In the genomic region with DNA sequence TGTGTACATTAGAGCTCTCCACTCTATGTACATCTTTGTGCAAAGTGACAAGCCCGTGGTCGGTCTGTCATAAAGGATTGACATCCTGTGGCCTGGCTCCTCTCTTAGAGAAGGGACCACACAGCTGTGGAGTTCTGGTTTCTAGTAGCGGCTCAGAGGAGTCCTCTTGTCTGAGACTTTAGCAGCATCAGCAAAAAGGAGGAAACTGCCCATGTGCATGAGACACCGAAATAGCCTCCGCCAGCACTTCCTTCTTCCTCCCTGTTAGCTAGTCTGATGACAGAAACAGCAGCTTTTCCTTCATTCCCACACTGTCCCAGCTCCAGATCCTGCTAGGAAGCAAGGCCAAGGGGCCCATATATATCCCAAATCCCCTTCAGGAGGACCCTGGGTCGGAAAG, we compare ENCODE assay signal across 17 mouse cellular contexts. TPM values are rescaled to one million over a fixed set of nuclear protein-coding genes. Genes with fewer than 3 reads are reported as not detected.
A peak's percentile ranks its signal among the peaks of the same experiment; 100 is the strongest.
DNase-seq lines count a peak whose midpoint lies in the region; ATAC-seq and TF ChIP-seq lines count a peak whose summit lies in the region.
"Had no signal": no experiment of that assay in that cellular context is flagged by ENCODE, and none has a peak within 500 bp of the region (broad histone marks: within the 10 kb centered on the region; RNA-seq: fewer than 3 reads in every experiment).

No protein-coding gene starts in this region.

- TF ChIP-seq EP300 in liver, postnatal 0 days (IDR thresholded peaks at IDR 0.05; ENCODE audit: low read depth): no peak

- H3K4me3 ChIP-seq in kidney, embryonic 15.5 days (replicated peaks): no peak overlapping the region
- no peak overlapping the region for H3K4me3 ChIP-seq in kidney, embryonic 14.5 days (ENCODE audit: low read length)
- no peak overlapping the region for H3K4me3 ChIP-seq in liver, postnatal 0 days (ENCODE audit: low read depth, low read length)
- H3K4me3 ChIP-seq in limb, embryonic 10.5 days: no peak overlapping the region
- H3K4me3 ChIP-seq: embryonic facial prominence, embryonic 12.5 days; heart, embryonic 15.5 days; neural tube, embryonic 12.5 days had no signal

- no peaks in the 10 kb centered on the region for H3K9me3 ChIP-seq in kidney, embryonic 15.5 days (replicated peaks)
- no peaks in the 10 kb centered on the region for H3K9me3 ChIP-seq in kidney, embryonic 14.5 days (ENCODE audit: control insufficient read depth, low read length)
- H3K9me3 ChIP-seq in liver, postnatal 0 days (ENCODE audit: low read length): no peaks in the 10 kb centered on the region
- no peaks in the 10 kb centered on the region for H3K9me3 ChIP-seq in limb, embryonic 10.5 days (replicated peaks)
- H3K9me3 ChIP-seq: embryonic facial prominence, embryonic 12.5 days; heart, embryonic 15.5 days; neural tube, embryonic 12.5 days had no signal

- H3K36me3 ChIP-seq in kidney, embryonic 15.5 days: no peaks in the 10 kb centered on the region
- no peaks in the 10 kb centered on the region for H3K36me3 ChIP-seq in kidney, embryonic 14.5 days (ENCODE audit: control insufficient read depth, insufficient read depth, low read length)
- H3K36me3 ChIP-seq in liver, postnatal 0 days (replicated peaks; ENCODE audit: insufficient read depth, low read length): no peaks in the 10 kb centered on the region
- no peaks in the 10 kb centered on the region for H3K36me3 ChIP-seq in limb, embryonic 10.5 days
- H3K36me3 ChIP-seq: embryonic facial prominence, embryonic 12.5 days; heart, embryonic 15.5 days; neural tube, embryonic 12.5 days had no signal

- H3K4me2 ChIP-seq in kidney, embryonic 15.5 days: no peak overlapping the region
- H3K4me2 ChIP-seq in kidney, embryonic 14.5 days (replicated peaks; ENCODE audit: low read depth, low read length): no peak overlapping the region
- no peak overlapping the region for H3K4me2 ChIP-seq in liver, postnatal 0 days (ENCODE audit: low read depth, low read length)
- H3K4me2 ChIP-seq: embryonic facial prominence, embryonic 12.5 days; heart, embryonic 15.5 days; neural tube, embryonic 12.5 days had no signal

- TF ChIP-seq CTCF in liver, postnatal 0 days (IDR thresholded peaks at IDR 0.05; ENCODE audit: low read depth): no peak

- H3K9ac ChIP-seq in kidney, embryonic 15.5 days: no peak overlapping the region
- H3K9ac ChIP-seq in kidney, embryonic 14.5 days (ENCODE audit: low read depth, low read length): no peak overlapping the region
- H3K9ac ChIP-seq in liver, postnatal 0 days (replicated peaks): no peak overlapping the region
- H3K9ac ChIP-seq: embryonic facial prominence, embryonic 12.5 days; heart, embryonic 15.5 days; neural tube, embryonic 12.5 days had no signal

- no peak for ATAC-seq in kidney, embryonic 15.5 days (replicated peaks; ENCODE audit: low FRiP score)
- ATAC-seq in kidney, embryonic 14.5 days (ENCODE audit: low FRiP score, low TSS enrichment): no peak
- ATAC-seq in hematopoietic stem cell, adult 5-6 weeks (replicated peaks in 1 of 2; ENCODE audit: insufficient read depth in 1 of 2, low FRiP score in 2 of 2, low TSS enrichment in 1 of 2, low read depth in 1 of 2, poor library complexity in 2 of 2, severe bottlenecking in 2 of 2): peak; percentile 52 to 54; a peak in 2 of 4 replicates
- ATAC-seq in liver, postnatal 0 days: peak; percentile 67

- H3K27me3 ChIP-seq in kidney, embryonic 15.5 days: no peaks in the 10 kb centered on the region
- no peaks in the 10 kb centered on the region for H3K27me3 ChIP-seq in kidney, embryonic 14.5 days (ENCODE audit: control insufficient read depth, insufficient read depth, low read length)
- H3K27me3 ChIP-seq in liver, postnatal 0 days (ENCODE audit: insufficient read depth, low read length): no peaks in the 10 kb centered on the region
- no peaks in the 10 kb centered on the region for H3K27me3 ChIP-seq in limb, embryonic 10.5 days (ENCODE audit: low read depth, poor library complexity, severe bottlenecking)
- H3K27me3 ChIP-seq: embryonic facial prominence, embryonic 12.5 days; heart, embryonic 15.5 days; neural tube, embryonic 12.5 days had no signal

- H3K27ac ChIP-seq in kidney, embryonic 15.5 days: peak overlapping the region; percentile 9
- no peak overlapping the region for H3K27ac ChIP-seq in kidney, embryonic 14.5 days (ENCODE audit: low read depth, low read length)
- H3K27ac ChIP-seq in liver, postnatal 0 days (ENCODE audit: low read depth): peak overlapping the region; percentile 69
- no peak overlapping the region for H3K27ac ChIP-seq in limb, embryonic 10.5 days
- H3K27ac ChIP-seq: embryonic facial prominence, embryonic 12.5 days; heart, embryonic 15.5 days; neural tube, embryonic 12.5 days had no signal

- peak; percentile 76 for DNase-seq in brain, adult 2 months (ENCODE audit: low read depth, low spot score)
- peak; percentile 24 for DNase-seq in liver, postnatal 0 days
- no peak for DNase-seq in limb, embryonic 10.5 days (ENCODE audit: low spot score)
- DNase-seq in left cerebral cortex, adult 8-10 months (ENCODE audit: low spot score in 2 of 2): no peak
- DNase-seq: adrenal gland, adult 2 months; cerebellum, adult 18-20 months; layer of hippocampus, postnatal 36 days; right cerebral cortex, postnatal 25 days had no signal

- H3K4me1 ChIP-seq in kidney, embryonic 15.5 days: peaks cover 32% of the 10 kb centered on the region
- 0 out of 2 replicates have a peak, but pooled peaks cover 10% of the 10 kb centered on the region for H3K4me1 ChIP-seq in kidney, embryonic 14.5 days (ENCODE audit: control insufficient read depth, insufficient read depth, low read length)
- peaks cover 8% of the 10 kb centered on the region for H3K4me1 ChIP-seq in liver, postnatal 0 days (ENCODE audit: insufficient read depth)
- H3K4me1 ChIP-seq in limb, embryonic 10.5 days: peaks cover 12% of the 10 kb centered on the region

- WGBS in kidney, embryonic 15.5 days: 67% methylated on average over 6 of the region's 6 CpGs
- WGBS in kidney, embryonic 14.5 days: 63% methylated on average over 6 of the region's 6 CpGs
- 39% methylated on average over 6 of the region's 6 CpGs for WGBS in liver, postnatal 0 days (ENCODE audit: insufficient replicate concordance)
- 91% methylated on average over 6 of the region's 6 CpGs for WGBS in limb, embryonic 10.5 days

RNA-seq across cellular contexts. Expression of gene Slc7a8, which starts 25.4 kb away (rescaled TPM):
- polyA plus RNA-seq in kidney, embryonic 15.5 days (2015; fragmentation: Nextera tagmentation; extraction: Ambion mirVana): 12.8 and 14.2 TPM in 2 replicates
- polyA plus RNA-seq in kidney, embryonic 14.5 days (2014; fragmentation: Nextera tagmentation; extraction: Ambion mirVana): 5.8 and 12.1 TPM in 2 replicates
- 2.3 and 3.2 TPM in 2 replicates for total RNA-seq in hematopoietic stem cell, adult 5-6 weeks (2017)
- 2.2 and 2.8 TPM in 2 replicates for polyA plus RNA-seq in liver, postnatal 0 days (2015; fragmentation: Nextera tagmentation; extraction: Ambion mirVana)
- 0.50 and 0.77 TPM in 2 replicates for polyA plus RNA-seq in limb, embryonic 10.5 days (2016; fragmentation: Nextera tagmentation; extraction: Ambion mirVana)
- total RNA-seq in left cerebral cortex, adult 8-10 months (2022): 10 to 100 TPM; 54.5 to 60.7 (median 58.5) TPM

RNA-seq across cellular contexts. Expression of gene Cebpe, which starts 44.4 kb away (rescaled TPM):
- 0.21 TPM in 1 of 2 replicates, not detected in the other for polyA plus RNA-seq in kidney, embryonic 15.5 days (2015; fragmentation: Nextera tagmentation; extraction: Ambion mirVana)
- polyA plus RNA-seq in kidney, embryonic 14.5 days (2014; fragmentation: Nextera tagmentation; extraction: Ambion mirVana): not detected in 2 replicates
- total RNA-seq in hematopoietic stem cell, adult 5-6 weeks (2017): 11.4 and 25.4 TPM in 2 replicates
- 13.7 and 15.0 TPM in 2 replicates for polyA plus RNA-seq in liver, postnatal 0 days (2015; fragmentation: Nextera tagmentation; extraction: Ambion mirVana)
- polyA plus RNA-seq in limb, embryonic 10.5 days (2016; fragmentation: Nextera tagmentation; extraction: Ambion mirVana): not detected in 2 replicates
- total RNA-seq in left cerebral cortex, adult 8-10 months (2022): not detected
- total RNA-seq: adrenal gland, adult 2 months; ES-E14; gastrocnemius, adult 18-20 months; layer of hippocampus, postnatal 36 days had no signal

RNA-seq across cellular contexts. Expression of gene Rnf212b, which starts 57.6 kb away (rescaled TPM):
- polyA plus RNA-seq in kidney, embryonic 15.5 days (2015; fragmentation: Nextera tagmentation; extraction: Ambion mirVana): not detected in 2 replicates
- not detected in 2 replicates for polyA plus RNA-seq in kidney, embryonic 14.5 days (2014; fragmentation: Nextera tagmentation; extraction: Ambion mirVana)
- total RNA-seq in hematopoietic stem cell, adult 5-6 weeks (2017): not detected in 2 replicates
- polyA plus RNA-seq in liver, postnatal 0 days (2015; fragmentation: Nextera tagmentation; extraction: Ambion mirVana): not detected in 2 replicates
- polyA plus RNA-seq in limb, embryonic 10.5 days (2016; fragmentation: Nextera tagmentation; extraction: Ambion mirVana): not detected in 2 replicates
- not detected for total RNA-seq in left cerebral cortex, adult 8-10 months (2022)
- total RNA-seq: layer of hippocampus, postnatal 36 days; megakaryocyte-erythroid progenitor cell, adult 5-6 weeks had no signal
- polyA plus RNA-seq: embryonic facial prominence, embryonic 12.5 days; heart, embryonic 15.5 days; neural tube, embryonic 12.5 days had no signal

RNA-seq across cellular contexts. Expression of gene Gm29776, which starts 57.7 kb away (rescaled TPM):
- 0.09 and 0.21 TPM in 2 replicates for polyA plus RNA-seq in kidney, embryonic 15.5 days (2015; fragmentation: Nextera tagmentation; extraction: Ambion mirVana)
- 0.08 and 0.16 TPM in 2 replicates for polyA plus RNA-seq in kidney, embryonic 14.5 days (2014; fragmentation: Nextera tagmentation; extraction: Ambion mirVana)
- 1.1 TPM in 1 of 2 replicates, not detected in the other for total RNA-seq in hematopoietic stem cell, adult 5-6 weeks (2017)
- not detected in 2 replicates for polyA plus RNA-seq in liver, postnatal 0 days (2015; fragmentation: Nextera tagmentation; extraction: Ambion mirVana)
- 0.10 and 0.16 TPM in 2 replicates for polyA plus RNA-seq in limb, embryonic 10.5 days (2016; fragmentation: Nextera tagmentation; extraction: Ambion mirVana)
- total RNA-seq in left cerebral cortex, adult 8-10 months (2022): not detected
- total RNA-seq: adrenal gland, adult 2 months; gastrocnemius, adult 18-20 months; layer of hippocampus, postnatal 36 days; megakaryocyte-erythroid progenitor cell, adult 5-6 weeks had no signal

Comparison
In these comparisons a context has a peak if more than half of its experiments do, and no peak if none do; other contexts are left out.
1. H3K27ac ChIP-seq: peak in kidney, embryonic 15.5 days (single experiment) and liver, postnatal 0 days (single experiment); none in kidney, embryonic 14.5 days (single experiment) and limb, embryonic 10.5 days (single experiment).
2. ATAC-seq: peak in hematopoietic stem cell, adult 5-6 weeks (2 of 2) and liver, postnatal 0 days (single experiment); none in kidney, embryonic 15.5 days (single experiment) and kidney, embryonic 14.5 days (single experiment).
3. DNase-seq: peak in brain, adult 2 months (single experiment) and liver, postnatal 0 days (single experiment); none in limb, embryonic 10.5 days (single experiment) and left cerebral cortex, adult 8-10 months (0 of 2).
4. RNA of gene Cebpe, which starts 44.4 kb away (polyA plus RNA-seq): 13.7 to 15.0 TPM in liver, postnatal 0 days; 0.21 TPM in kidney, embryonic 15.5 days, not detected in limb, embryonic 10.5 days and not detected in kidney, embryonic 14.5 days; every median in the first group is over 10 times any median in the second.